Mouse (Mus musculus) liver, embryonic 14.5 days (tissue): ENCODE measurements around the gene Srgap3. TPM values are rescaled to one million over a fixed set of nuclear protein-coding genes. Genes with fewer than 3 reads are reported as not detected.
A peak's percentile ranks its signal among the peaks of the same experiment; 100 is the strongest.

Experiments
- ATAC-seq: fragments of 200-750 bp; cut with Nextera tagmentation; 2 replicates; pipeline ENCODE4 v1.8.0; 2017; ENCODE audit warnings: moderate number of reproducible peaks, mild to moderate bottlenecking, moderate library complexity; ENCODE audit not compliant: insufficient read depth
- DNase-seq, 3 experiments: peaks; one replicate each; pipeline ENCODE4 v3.0.0-alpha.2; 2012 to 2013; ENCODE audit warnings: low read depth in 3 of 3, low spot score in 3 of 3
- H3K27ac ChIP-seq: fragments of 300-500 bp; sonication (generic); 2 replicates; pipeline ENCODE4 v1.5.1; 2014; ENCODE audit warnings: moderate library complexity, mild to moderate bottlenecking, control low read depth, inconsistent platforms
- H3K27me3 ChIP-seq: fragments of 300-500 bp; sonication (generic); 2 replicates; pipeline ENCODE4 v1.6.1; 2014; ENCODE audit warnings: mild to moderate bottlenecking, low read length, moderate library complexity; ENCODE audit not compliant: control insufficient read depth, insufficient read depth
- H3K36me3 ChIP-seq: fragments of 300-500 bp; sonication (generic); replicated peaks from 2 replicates; pipeline ENCODE4 v1.6.1; 2014; ENCODE audit warnings: low read depth; ENCODE audit not compliant: control insufficient read depth, insufficient read depth
- H3K4me1 ChIP-seq, 2 experiments: fragments of 200-500 bp in 1 of 2; fragments of 300-500 bp in 1 of 2; sonication (generic) in 1 of 2; replicated peaks; 2 replicates each; pipeline ENCODE4 v1.6.1; 2012 to 2014; ENCODE audit warnings: antibody characterized with exemption in 1 of 2, inconsistent platforms in 1 of 2, low read length in 1 of 2; ENCODE audit not compliant: control insufficient read depth in 2 of 2, insufficient read depth in 2 of 2
- H3K4me2 ChIP-seq: fragments of 300-500 bp; sonication (generic); 2 replicates; pipeline ENCODE4 v1.6.1; 2014; ENCODE audit warnings: low read depth, mild to moderate bottlenecking, control low read depth, moderate library complexity
- H3K4me3 ChIP-seq, 2 experiments: fragments of 200-500 bp in 1 of 2; fragments of 300-500 bp in 1 of 2; sonication (generic) in 1 of 2; 2 replicates each; pipeline ENCODE4 v1.5.1; 2012 to 2014; ENCODE audit warnings: low read depth in 2 of 2, low read length in 2 of 2, mild to moderate bottlenecking in 2 of 2, control low read depth in 1 of 2, inconsistent platforms in 1 of 2, moderate library complexity in 1 of 2; ENCODE audit not compliant: insufficient read depth in 1 of 2
- H3K9ac ChIP-seq: fragments of 300-500 bp; sonication (generic); replicated peaks from 2 replicates; pipeline ENCODE4 v1.6.1; 2014; ENCODE audit warnings: mild to moderate bottlenecking, control low read depth, moderate library complexity
- H3K9me3 ChIP-seq: fragments of 300-500 bp; sonication (generic); 2 replicates; pipeline ENCODE4 v1.6.1; 2016; ENCODE audit warnings: low read length, mixed read lengths; ENCODE audit not compliant: control insufficient read depth
- CTCF ChIP-seq: IDR thresholded peaks from 2 replicates; pipeline ENCODE4 v1.5.1; 2016; ENCODE audit warnings: antibody characterized with exemption, low read depth, control low read depth
- EP300 ChIP-seq: IDR thresholded peaks from 2 replicates; pipeline ENCODE4 v1.6.1; 2016; ENCODE audit warnings: antibody characterized with exemption, low read depth
- WGBS: fragments of 180-500 bp; shearing (Covaris S2); extraction: QIAGEN DNeasy Blood & Tissue Kit; methylation state at CpG from one replicate; pipeline ENCODE4 v1.1.7; 2014; ENCODE audit not compliant: insufficient replicate concordance; 5-methylcytosine and 5-hydroxymethylcytosine counted together
- polyA plus RNA-seq, 2 experiments: library from polyadenylated mRNA; depleted of rRNA in 1 of 2; stranded (reverse) in 1 of 2; unstranded in 1 of 2; fragments of >200 nt; fragmentation: Nextera tagmentation in 1 of 2; extraction: Ambion mirVana in 1 of 2; gene quantifications; 2 replicates each; pipeline versions ENCODE4 v1.2.1 to v1.2.3; 2012 to 2014

Srgap3 gene
- polyA plus RNA-seq (2012; rRNA removed), result 0.26 and 0.27 TPM in 2 replicates
- 0.20 and 0.35 TPM in 2 replicates for polyA plus RNA-seq (2014; fragmentation: Nextera tagmentation; extraction: Ambion mirVana)

DNA sequence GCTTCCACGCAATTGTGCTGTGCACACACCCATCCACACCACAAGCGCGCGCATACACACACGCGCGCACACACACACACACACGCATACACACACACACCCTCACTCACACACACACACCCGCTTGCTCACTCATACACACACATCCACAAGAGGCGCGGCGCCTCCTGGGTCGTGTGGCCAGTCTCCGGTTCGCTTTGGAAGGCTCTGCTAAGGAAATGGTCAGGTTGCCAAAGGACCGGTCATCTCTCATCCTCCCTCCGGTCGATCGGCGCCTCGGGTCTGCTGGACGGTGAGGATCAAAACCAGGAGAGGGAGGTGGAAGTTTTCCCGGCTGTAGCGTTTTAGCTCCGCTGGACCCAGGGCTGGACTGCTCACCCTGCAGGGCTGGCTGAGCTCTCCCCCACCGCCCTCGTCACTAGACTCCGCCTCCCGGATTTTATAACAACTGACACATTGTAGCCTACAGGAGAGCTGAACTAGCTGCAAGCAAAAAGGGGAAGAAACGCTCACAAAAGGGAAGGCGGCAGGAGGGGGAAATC lies at the start of gene Srgap3:
Srgap3 (minus strand) TSS at position 372 of the 542 bp plus-strand sequence.
- Histone ChIP-seq H3K4me2 (peak within 1 kb of the TSS; percentile 62), H3K9ac (peak within 1 kb of the TSS; percentile 50), H3K27ac (no peak within 1 kb of the TSS), H3K27me3 (peaks cover 2% of the 10 kb centered on the region; the same call in 1 of the 2 replicates), H3K9me3 (no peaks in the 10 kb centered on the region), H3K36me3 (no peaks in the 10 kb centered on the region), H3K4me1 (0 out of 4 replicates have a peak, but pooled peaks cover 0 to 4% of the 10 kb centered on the region in 2 experiments), H3K4me3 (peak within 1 kb of the TSS; percentile 50 to 69)
- TF ChIP-seq CTCF (0 out of 2 replicates have a peak, but pooled peaks have one; percentile 16), EP300 (no peak)
- 1% methylated on average over 31 of the region's 31 CpGs for WGBS
- DNase-seq, result peak; percentile 18 to 32 (median 22)
- ATAC-seq, result peak; percentile 80

DNA sequence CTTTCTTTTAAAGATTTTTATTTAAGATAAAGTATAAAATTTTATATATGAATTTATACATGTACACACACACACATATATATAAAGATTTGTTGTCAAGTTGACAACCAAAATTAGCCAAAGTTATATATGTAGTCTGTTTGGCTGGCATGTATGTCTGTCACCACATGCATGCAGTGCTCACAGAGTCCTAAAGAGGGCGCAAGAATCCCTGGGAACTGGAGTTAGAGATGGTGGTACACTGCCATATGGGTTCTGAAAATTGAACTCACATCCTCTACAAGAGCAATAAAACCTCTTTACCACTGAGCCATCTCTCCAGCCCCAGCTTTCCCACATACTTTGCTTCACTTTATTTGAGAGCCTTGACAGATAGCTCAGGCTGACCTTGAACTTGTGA lies 48.6 kb upstream of the Srgap3 start:
- Histone ChIP-seq H3K4me1 (no peaks in the 10 kb centered on the region), H3K9me3 (no peaks in the 10 kb centered on the region), H3K27ac (no peak overlapping the region), H3K4me3 (no peak overlapping the region), H3K9ac (no peak overlapping the region), H3K27me3 (no peaks in the 10 kb centered on the region), H3K4me2 (no peak overlapping the region), H3K36me3 (no peaks in the 10 kb centered on the region)
- ATAC-seq (no peak), DNase-seq (no peak)
- TF ChIP-seq EP300 (no peak), CTCF (peak; percentile 38; the same call in 1 of the 2 replicates)
- 33% methylated on average over 1 of the region's 1 CpGs for WGBS

DNA sequence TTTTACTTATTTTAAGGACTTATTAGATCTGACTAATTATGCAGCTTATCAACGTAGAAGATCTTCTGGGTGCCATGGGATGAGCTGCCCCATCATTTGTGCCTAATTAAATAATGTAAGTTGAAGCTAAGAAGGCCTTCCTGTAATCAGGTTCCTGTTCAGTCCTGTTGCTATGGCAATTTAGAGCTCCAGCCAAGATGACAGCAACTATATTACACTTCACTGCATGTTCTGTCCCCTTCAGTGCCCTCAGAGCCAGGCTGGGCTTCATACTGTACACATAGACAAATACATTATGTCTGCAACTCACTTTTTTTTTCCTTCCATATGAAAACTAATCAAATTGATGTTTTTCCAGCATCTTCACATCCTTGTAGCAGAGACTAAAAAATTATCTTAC lies 43.1 kb upstream of the Srgap3 start:
- TF ChIP-seq CTCF (no peak), EP300 (no peak)
- Histone ChIP-seq H3K27me3 (no peaks in the 10 kb centered on the region), H3K4me3 (no peak overlapping the region), H3K9ac (no peak overlapping the region), H3K36me3 (no peaks in the 10 kb centered on the region), H3K4me1 (no peaks in the 10 kb centered on the region), H3K9me3 (no peaks in the 10 kb centered on the region), H3K27ac (no peak overlapping the region), H3K4me2 (no peak overlapping the region)
- DNase-seq, result no peak
- ATAC-seq, result no peak
- WGBS, result 58% methylated on average over 1 of the region's 1 CpGs

DNA sequence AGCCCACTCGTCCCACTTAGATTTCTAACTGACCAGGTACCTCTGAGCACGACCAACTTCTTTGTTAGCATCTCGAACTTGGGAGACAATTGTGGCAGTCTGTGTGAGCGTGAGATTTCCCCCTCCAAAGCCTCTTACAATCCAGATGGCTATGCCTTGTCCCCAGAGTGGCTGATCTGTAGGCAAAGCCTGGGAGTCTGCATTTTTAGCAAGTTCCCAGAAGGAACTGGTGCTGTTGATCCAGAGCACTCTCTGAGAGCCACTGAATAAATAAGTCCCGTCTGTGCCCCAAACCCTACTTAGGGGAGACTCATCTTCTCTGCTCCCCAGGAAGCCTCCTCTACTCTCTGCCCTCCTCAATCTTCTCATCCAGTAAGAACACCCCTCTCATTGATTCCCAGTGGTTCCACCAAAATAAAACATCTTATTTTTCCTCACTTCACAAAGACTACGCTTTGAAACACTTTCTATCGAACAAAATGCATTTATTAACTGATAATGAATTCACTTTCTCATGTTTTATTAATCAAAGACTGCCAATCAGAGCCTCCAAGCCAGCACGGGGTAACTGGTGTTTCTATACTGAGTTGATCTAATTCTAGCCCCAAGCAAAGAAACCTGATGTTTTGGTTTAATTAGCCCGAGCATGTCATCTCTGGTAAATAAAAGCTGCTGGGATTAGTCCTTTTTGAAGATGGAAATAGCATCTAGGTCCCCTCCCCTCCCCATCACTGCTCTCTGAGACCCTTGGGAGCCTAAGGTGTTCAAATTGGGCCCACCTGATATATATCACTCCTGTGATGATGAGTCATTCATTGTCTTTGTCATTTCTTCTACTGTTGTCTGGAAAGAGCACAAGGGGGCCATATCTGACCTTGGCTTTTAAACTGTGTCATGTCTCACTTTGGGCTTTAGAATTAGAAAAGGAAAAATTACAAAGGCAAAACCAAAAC lies 38.6 kb upstream of the Srgap3 start:
- DNase-seq (no peak), ATAC-seq (no peak)
- Histone ChIP-seq H3K27me3 (no peaks in the 10 kb centered on the region), H3K4me1 (no peaks in the 10 kb centered on the region), H3K9me3 (no peaks in the 10 kb centered on the region), H3K9ac (no peak overlapping the region), H3K4me2 (no peak overlapping the region), H3K27ac (no peak overlapping the region), H3K36me3 (no peaks in the 10 kb centered on the region), H3K4me3 (no peak overlapping the region)
- WGBS, result 54% methylated on average over 9 of the region's 9 CpGs
- TF ChIP-seq EP300, result no peak
- no peak for TF ChIP-seq CTCF

DNA sequence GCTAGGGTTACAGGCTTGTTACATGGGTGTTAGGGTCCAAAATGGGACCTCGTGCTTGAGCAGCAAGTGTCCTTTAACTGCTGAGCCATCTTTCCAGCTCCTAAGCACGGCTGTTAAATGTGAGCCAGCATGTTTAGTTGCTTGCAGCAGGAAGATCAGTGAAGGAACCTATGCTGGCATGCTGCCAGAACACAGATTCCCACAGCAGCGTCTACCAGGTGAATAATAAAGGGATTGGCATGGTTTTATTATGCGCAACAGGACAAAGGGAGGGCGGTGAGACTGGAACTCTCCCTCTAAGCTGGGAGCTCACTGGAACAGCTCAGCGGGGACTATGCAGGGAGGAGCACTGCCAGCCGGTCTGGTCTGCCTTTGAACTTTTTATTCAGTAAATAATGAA lies 35.2 kb upstream of the Srgap3 start:
- Histone ChIP-seq H3K36me3 (no peaks in the 10 kb centered on the region), H3K9me3 (no peaks in the 10 kb centered on the region), H3K4me2 (no peak overlapping the region), H3K27ac (no peak overlapping the region), H3K9ac (no peak overlapping the region), H3K4me3 (no peak overlapping the region), H3K27me3 (no peaks in the 10 kb centered on the region), H3K4me1 (no peaks in the 10 kb centered on the region)
- ATAC-seq, result no peak
- DNase-seq, result no peak
- WGBS, result 49% methylated on average over 7 of the region's 7 CpGs
- TF ChIP-seq EP300, result no peak
- no peak for TF ChIP-seq CTCF
